Mouse (Mus musculus): ENCODE data around the gene Lamtor1.

The Lamtor1 gene

DNA sequence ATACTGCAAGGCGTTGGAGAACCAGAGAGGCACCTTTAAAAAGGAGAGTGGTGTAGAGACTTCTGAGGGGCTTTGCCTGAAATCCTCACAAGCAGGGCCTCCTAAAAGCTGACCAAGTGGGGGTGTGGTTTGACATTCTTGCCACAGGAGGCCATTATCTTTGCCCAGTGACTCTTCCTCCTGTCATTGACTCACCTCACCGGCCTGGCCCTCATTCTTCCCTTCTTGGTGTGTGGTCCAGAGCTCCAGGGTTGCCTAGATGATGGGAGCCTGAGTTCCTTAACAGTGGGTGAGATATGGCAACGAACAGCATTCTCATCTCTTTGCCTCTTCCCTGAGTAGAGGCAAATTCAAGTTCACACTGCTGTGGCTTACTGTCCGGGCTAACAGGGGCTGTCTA lies 50.2 kb downstream of the Lamtor1 start:
- DNase-seq (ENCODE audit: low read depth, low spot score): no peak

- no peak for DNase-seq (ENCODE audit: low read depth, low spot score)
These were observed 50.8 kb downstream of the Lamtor1 start for GRCm38 (mm10) chr7:101956481-101956880.

DNA sequence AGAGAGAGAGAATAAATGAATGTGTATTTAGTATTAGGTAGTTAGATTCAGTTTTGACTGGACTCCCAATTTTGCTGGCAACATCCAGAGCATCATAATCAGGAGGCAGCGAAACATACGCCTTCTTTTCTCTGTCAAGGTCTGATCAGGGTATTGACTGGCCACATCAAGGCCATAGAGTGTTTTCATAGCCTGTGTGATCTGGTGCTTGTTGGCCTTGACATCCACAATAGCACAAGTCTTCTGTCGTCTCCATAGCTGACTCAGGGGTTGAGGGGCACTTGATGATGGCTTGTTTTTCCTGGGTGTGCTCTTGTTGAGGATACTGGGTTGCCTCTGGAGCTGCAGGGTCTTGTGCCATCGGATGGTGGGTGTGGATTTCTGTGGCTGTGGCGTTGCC lies 51.2 kb downstream of the Lamtor1 start:
- no peak for DNase-seq (ENCODE audit: low read depth, low spot score)

- no peak for DNase-seq (ENCODE audit: low read depth, low spot score)
These were observed 57.1 kb downstream of the Lamtor1 start for GRCm38 (mm10) chr7:101962829-101963228.

DNA sequence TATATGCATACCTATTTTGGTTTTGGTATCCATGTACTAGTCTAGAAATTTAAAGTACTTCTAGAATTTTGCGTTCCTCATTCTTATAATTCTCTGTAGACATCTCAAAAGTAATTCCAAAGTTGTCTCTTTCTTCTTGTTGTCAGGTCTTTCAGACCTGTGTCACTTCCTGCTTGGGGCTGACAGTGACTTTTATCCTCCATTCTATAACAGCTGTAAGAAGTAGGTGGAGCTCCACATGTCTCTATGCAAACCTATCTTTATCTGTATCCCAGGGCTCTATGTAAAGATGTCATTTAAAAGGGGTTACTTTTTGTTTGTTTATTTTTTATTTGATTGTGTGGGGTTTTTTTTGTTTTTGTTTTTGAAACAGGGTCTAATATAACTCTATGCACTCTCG lies 57.9 kb downstream of the Lamtor1 start:
- DNase-seq (ENCODE audit: low read depth, low spot score): no peak

GRCm38 (mm10) chr7:101964551-101964950 lies 58.8 kb downstream of the Lamtor1 start:
- no peak for DNase-seq (ENCODE audit: low read depth, low spot score)

DNA sequence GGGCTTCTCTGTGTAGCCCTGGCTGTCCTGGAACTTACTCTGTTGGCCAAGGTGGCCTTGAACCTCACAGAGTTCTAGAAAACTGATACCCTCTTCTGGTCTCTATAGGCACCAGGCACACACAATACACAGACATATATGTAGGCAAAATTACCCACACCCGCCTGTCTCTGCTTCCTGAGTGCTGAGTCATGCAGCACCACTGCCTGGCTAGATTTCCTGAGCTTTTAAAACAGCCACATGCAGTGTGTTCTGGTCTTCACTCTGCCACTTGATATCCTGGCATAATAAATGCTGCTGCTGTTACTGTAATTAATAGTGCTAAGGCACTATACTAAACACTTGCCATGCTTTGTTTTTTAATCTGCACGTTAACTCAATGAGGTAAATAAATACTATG lies 59.9 kb downstream of the Lamtor1 start:
- peak; percentile 38 for DNase-seq (ENCODE audit: low read depth, low spot score)

- no peak for DNase-seq (ENCODE audit: low read depth, low spot score)
These were observed 61.6 kb downstream of the Lamtor1 start for GRCm38 (mm10) chr7:101967256-101967655.

DNA sequence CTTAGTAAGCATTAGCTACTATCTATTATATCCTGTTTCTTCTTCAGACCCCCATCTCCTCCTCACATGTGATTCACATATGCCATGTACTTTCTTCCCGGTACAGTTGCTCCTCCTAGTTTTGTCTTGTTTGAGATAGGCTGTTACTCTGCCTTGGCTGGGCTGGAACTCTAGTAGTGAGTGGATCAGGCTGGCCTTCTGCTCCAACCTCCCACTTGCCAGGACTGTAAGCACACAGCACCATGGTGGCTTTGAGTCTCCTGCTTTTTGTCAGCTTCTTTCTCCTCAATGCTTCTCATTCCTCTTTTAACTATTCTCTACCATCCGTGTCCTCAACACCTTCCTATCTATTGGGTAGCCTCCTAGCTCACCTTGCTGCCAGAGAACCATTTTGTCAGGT lies 63.0 kb downstream of the Lamtor1 start:
- no peak for DNase-seq (ENCODE audit: low read depth, low spot score)

GRCm38 (mm10) chr7:101969694-101970428 lies 64.2 kb downstream of the Lamtor1 start:
- DNase-seq (ENCODE audit: low read depth, low spot score): peak; percentile 88

- DNase-seq (ENCODE audit: low read depth, low spot score): peak; percentile 94
These were observed 64.7 kb downstream of the Lamtor1 start for GRCm38 (mm10) chr7:101970429-101970775.

DNA sequence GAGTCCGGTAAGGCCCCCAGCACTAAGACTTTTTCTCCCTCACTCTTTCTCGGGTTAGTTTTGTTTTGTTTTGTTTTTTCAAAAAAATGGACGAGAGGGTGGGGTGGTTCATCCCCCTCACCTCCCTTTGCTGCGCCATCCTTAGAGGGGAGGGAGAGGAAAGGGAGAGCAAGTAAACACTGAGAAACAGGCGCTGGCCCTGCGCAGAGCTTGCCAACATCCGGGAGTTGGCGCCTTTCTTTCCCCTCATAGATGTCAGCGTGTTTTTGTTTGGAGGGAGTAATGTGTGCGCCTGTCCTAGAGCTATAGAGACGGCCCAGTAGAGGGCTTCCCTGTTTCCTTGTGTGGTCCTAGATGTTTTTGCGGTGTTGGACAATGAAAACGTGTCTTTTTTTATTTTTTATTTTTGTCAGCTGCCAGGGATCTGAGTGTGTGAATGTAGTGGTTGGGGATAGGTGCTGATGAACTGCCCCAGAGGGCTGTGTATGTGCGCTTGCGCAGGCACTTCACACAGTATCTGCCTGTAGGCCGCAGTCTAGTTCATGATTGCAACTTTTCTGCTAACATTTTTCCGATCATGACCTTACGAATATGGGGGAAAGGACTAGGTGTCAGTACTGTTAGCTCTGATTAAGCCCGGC lies 65.2 kb downstream of the Lamtor1 start:
- peak; percentile 86 for DNase-seq (ENCODE audit: low read depth, low spot score)

DNA sequence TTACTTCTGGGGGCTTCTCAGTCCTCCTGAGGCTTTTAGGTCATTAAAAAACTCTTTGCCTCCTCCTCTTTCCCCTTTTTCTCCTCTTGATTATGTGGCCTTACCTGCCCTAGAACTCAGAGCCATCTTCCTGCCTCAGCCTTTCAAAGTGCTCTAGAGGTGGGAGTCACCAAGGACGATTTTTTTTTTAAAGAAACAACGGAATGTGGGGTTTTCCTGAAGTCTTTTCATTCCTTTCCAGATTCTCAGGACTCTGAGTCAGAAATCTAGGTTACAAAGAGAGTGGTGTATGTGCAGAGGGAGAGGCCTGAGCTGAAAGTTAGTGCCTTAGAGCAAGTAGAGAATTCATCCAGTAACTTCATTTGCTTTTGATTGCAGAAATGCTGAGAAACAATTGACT lies 66.0 kb downstream of the Lamtor1 start:
- no peak for DNase-seq (ENCODE audit: low read depth, low spot score)

DNA sequence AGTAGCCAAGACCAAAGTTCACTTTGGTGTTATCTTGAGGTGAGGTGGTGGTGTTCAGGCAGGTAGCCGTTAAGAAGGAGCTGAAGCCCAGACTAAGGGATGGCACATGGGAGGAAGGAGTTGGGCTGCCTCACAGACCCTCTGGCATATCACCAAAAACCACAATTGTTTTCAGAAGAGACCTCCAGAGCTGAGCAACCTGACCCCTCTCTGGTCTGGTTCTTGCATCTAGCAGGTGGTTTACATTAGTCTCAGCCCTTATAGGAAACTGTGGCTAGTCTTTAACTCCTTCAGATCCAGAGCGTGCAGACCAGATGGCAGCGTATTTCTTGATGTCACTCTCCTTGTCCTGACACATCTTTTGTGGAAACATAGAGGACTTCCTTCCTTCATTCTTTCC lies 68.0 kb downstream of the Lamtor1 start:
- no peak for DNase-seq (ENCODE audit: low read depth, low spot score)

DNA sequence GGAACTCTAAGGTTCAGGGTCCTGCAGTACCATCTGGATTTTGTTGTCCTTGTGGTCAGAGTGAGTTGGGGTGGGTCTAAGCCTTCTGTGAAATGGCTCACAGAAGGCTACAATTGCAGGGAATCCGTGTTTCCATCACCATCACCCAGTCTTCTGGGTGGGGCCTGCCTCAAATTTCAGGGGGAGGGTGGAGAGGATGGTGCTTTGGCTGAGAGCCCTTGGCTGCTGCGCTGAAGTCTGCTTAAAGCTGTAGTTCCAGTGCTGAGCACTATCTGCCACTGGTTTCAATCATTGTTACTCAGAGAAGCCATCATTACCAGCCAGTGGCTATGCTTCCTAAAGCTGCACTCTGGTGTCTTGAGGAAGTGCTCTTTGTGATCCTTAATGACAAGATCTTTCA lies 68.8 kb downstream of the Lamtor1 start:
- DNase-seq (ENCODE audit: low read depth, low spot score): no peak

Data from CD4-positive helper T cell, adult 2 months (primary cell).